Mouse (Mus musculus) frontal cortex, adult (tissue): Measurements from ENCODE around the gene Echs1.
A peak's percentile ranks its signal among the peaks of the same experiment; 100 is the strongest.

Source experiments
- ATAC-seq: cut with Nextera tagmentation; 2 replicates; pipeline ENCODE4 v1.9.2; 2017; ENCODE audit warnings: mild to moderate bottlenecking, moderate library complexity, mixed read lengths; ENCODE audit not compliant: low TSS enrichment

Gene Echs1

DNA sequence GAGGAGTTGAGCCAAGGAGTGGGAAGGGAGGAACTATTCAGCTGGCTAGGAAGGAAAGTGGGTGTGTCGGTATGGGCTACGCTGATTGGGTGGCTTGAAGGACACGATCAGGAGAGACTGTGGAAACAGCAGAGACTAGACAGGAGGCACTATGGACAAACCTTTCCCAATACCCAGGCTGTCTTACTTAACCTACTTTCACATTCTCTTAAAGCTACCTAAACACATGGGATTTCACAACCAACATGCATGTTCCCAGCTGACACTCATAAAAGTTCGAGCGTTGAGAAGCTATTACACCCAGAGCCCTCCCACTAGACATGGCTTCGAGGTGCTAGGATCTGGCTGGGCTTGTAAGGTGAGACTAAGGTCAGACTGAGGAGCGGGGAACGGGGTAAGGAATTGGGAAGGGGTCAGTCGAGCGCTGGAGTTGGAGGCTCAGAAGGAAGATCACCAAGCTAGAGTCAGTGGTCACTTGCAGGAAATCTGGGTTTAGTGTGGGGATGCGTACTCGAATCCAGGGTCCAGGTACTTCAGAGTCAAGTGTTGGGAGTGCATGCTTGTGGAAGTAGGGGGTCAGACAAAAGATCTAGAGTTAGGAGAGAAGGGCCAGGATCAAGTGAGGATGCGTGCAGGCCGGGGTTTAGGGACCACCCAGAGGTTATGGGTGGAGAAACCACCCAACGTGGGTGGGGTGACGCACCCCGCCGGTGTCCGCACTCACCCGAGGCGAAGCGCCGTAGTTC is 520 bp downstream of the Echs1 start, which contains the start of gene Paox:
Gene Paox, plus strand, starts transcription at position 217 of the 746 bp plus-strand sequence.
- peak; percentile 94 for ATAC-seq

DNA sequence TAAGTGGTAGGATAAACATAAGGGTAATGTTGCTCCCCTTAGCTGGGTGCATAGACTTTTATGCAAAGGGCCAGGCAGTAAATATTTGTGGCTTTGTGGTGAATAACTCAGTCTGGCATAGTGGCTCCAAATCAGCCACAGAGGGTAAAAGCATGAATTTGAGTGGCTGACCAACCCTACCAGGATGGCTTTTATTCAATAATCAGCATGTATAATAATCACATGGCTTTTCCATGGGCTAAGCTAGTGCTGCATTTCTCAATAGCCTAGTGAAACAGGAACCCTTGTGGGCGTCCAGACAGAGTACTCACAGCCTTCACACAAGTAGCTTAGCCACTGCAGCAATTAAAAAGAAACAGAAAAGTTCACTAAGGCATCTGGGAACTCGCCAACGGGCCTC is 4.3 kb downstream of the Echs1 start:
- ATAC-seq: no peak

GRCm38 (mm10) chr7:140104009-140104408 is 12.3 kb downstream of the Echs1 start:
- no peak for ATAC-seq

- peak; percentile 92 for ATAC-seq
Observed at GRCm38 (mm10) chr7:140101993-140102860, 14.0 kb downstream of the Echs1 start, which contains the start of gene Fuom. Gene Fuom (minus strand): TSS chr7:140102441.

GRCm38 (mm10) chr7:140101498-140101897 is 14.8 kb downstream of the Echs1 start:
- peak; percentile 45; the same call in 1 of the 2 replicates for ATAC-seq

DNA sequence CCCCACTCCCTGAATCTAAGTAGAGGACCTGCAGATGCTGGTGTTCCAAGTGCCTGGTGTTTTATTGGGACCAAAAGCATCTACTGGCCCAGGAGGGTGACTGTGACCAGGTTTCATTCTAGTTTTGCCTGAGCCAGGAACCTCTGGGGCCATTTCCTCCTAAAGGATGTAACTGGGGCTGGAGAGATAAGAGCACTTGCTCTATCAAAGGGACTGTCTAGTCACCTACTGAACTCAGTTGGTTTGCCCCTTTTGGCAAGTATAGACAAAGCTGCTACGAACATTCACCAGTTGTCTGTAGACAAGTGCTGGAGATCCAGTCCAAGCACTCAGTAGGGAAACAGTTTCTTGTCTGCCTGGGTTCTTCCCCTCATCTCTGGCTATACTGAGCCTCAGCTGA is 17.8 kb downstream of the Echs1 start:
- ATAC-seq: no peak

GRCm38 (mm10) chr7:140096055-140096454 is 20.2 kb downstream of the Echs1 start:
- no peak for ATAC-seq

DNA sequence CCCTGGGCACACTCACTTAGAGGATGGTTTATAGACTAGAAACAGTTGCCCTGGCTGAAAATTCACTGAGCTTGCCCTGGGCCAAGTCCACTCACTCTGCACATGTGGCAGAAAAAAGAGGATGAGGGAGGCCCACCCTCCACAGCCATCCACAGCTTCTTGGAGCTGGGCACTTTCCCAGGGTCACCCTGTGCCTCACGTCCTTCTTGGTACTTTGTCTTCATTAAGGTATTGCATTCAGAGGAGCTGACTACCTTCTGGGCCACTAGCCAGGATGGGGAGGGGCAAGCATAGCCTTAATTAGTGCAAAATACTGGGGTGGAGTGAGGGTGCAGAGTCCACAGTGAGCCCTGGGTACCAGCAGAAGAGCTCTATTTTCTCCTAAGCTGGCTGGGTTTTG is 20.7 kb downstream of the Echs1 start:
- ATAC-seq: no peak

- no peak for ATAC-seq
Observed at GRCm38 (mm10) chr7:140094954-140095353, 21.3 kb downstream of the Echs1 start.

- no peak for ATAC-seq
Observed at GRCm38 (mm10) chr7:140092924-140093528, 23.2 kb downstream of the Echs1 start, which contains the start of gene Prap1. Gene Prap1 (plus strand): TSS chr7:140093395.

- no peak for ATAC-seq
Observed at GRCm38 (mm10) chr7:140090601-140091000, 25.7 kb downstream of the Echs1 start.

- ATAC-seq: peak; percentile 81
Observed at GRCm38 (mm10) chr7:140082242-140082678, 34.0 kb downstream of the Echs1 start, which contains the start of gene Caly. Gene Caly (minus strand): TSS chr7:140082548.

DNA sequence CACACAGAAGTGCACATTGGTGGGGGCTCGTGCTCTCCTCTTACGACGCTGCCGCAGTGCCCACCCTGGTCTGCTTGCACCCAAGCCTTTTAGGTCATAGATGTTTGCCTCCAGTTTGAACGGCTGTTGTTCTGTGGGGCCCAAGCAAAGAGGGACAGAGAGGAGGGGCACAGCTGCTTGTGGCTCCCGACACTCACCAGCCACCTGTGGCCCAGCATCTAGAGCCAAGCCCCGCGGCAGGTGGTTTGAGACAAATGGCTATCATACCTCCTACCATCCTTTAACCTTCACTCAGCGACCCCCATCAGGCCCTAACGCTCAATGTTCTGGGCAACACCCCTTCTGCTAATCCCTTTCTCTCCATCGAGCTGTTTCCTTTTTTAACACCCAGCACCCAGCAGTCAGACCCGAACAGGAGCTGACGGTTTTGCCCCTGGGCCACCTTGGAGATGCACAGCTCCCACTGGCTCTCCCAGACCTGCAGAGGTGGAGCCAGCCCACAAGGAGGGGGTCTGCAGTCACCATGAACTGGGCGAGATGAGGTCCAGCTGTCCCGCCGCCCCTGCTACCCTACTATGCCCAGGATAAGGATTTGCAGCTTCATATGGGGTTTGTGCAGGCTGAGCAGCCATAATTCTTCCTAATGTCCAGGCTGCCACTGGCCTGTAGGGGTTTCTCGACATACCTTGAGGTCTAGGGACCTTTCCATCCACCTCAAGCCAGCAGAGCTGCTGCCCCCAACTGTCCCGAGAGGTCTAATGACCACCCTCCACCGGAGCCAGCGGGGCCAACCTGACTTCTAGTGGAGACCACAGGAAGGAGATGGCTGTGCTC is 34.7 kb downstream of the Echs1 start:
- ATAC-seq: peak; percentile 33

GRCm38 (mm10) chr7:140080503-140081156 is 35.6 kb downstream of the Echs1 start:
- peak; percentile 78 for ATAC-seq

GRCm38 (mm10) chr7:140078711-140079110 is 37.6 kb downstream of the Echs1 start:
- no peak for ATAC-seq

GRCm38 (mm10) chr7:140077698-140078097 is 38.6 kb downstream of the Echs1 start:
- no peak for ATAC-seq

DNA sequence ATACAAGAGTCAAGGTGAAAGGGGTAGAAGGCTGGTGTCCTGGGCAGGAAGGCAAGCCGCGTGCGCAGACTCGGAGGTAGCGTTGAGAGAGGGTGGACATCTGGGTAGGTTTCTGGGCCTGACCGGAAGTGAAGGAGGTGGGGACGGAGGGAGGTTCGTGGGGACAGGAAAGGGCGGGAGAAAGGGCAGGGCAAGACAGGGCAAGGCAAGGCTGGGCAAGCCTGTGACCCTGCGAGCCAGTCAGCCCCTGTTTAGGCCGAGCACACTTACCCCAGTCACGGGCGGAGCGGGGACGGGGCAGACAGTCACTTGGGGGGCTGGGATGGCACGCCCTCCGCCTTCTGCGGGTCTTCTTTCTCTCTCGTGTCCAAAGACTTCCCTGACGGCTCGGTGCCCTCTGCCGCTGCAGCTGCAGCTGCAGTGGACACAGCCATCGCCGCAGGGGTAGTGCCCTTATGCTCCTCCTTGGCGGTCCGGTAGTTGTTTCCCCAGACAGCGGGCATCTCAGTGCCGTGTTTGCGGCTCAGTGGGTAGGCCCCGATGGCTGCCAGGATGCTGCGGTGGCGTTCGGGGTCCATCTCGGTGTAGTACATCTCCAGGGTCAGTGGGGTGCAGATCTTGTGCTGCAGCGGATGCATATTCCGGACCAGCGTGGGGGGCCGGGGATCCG is 46.1 kb downstream of the Echs1 start:
- no peak for ATAC-seq

DNA sequence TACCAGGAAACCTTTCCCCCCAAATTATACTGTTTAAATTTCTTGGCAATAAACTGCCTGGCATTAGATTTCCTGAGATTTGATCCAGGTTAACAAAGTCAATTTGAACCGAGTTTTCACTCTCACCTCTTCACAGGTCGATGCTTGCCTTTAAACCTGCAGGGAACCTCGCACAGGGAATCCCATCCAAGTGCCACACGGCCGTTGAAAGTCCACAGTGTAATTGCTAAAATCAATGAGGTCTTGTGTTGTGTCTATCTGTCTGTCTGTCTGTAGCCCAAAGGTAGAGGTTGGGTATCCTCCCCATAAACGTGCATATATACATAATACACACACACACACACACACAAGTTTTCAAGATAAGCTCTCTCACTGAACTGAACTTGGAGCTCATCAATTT is 48.9 kb downstream of the Echs1 start:
- no peak for ATAC-seq

DNA sequence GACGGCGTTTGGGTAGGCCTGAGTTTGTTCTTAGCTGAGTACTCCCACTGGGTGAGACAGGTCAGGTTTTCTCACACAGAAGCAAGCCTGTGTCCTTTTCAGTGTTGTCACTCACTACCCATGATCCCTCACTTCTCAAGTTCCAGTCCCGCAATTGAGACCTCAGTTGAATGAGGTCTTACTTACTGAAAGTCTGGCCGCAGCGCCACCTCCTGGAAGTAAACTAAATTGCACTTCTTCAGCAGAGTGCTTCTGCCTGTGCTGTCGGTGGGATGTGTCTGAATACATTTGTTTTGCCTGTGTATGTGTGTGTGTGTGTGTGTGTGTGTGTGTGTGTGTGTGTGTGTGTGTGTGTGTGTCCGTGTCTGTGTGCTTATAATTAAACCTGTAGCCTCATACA is 53.2 kb downstream of the Echs1 start:
- ATAC-seq: peak; percentile 76; the same call in 1 of the 2 replicates

DNA sequence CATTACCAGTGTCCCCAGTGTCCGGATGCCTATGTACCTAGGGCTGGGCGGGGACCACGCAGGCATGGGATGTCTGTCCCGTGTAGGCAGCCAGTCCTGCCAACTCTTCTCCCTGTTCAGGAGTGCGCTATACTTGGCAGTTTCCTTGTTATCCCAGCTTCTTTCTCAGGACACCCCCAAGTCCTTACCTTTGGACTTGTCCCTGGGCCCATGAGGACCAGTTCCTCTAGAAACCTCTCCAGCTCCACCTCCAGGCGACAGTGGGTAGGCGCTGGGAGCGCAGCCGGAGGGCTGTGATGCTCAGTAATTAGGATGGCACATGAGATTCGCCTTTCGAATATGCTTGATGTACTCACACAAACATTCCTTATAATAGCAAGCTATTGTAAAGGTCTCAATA is 54.0 kb downstream of the Echs1 start:
- no peak for ATAC-seq
